In genomic region chr1:71575987-71576386, GRCm38 (mm10) we compare ENCODE assay signal across 12 mouse cellular contexts. TPM values are rescaled to one million over a fixed set of nuclear protein-coding genes. Genes with fewer than 3 reads are reported as not detected.
DNase-seq lines count a peak whose midpoint lies in the region; ATAC-seq lines count a peak whose summit lies in the region.
"Had no signal": no experiment of that assay in that cellular context is flagged by ENCODE, and none has a peak within 500 bp of the region (broad histone marks: within the 10 kb centered on the region; RNA-seq: fewer than 3 reads in every experiment).

No protein-coding gene starts in this region.

- H3K4me3 ChIP-seq in midbrain, embryonic 13.5 days (replicated peaks) = no peak overlapping the region
- no peak overlapping the region for H3K4me3 ChIP-seq in liver, embryonic 11.5 days (ENCODE audit: low read depth, low read length)
- H3K4me3 ChIP-seq: heart, embryonic 10.5 days; limb, embryonic 13.5 days had no signal

- 93% methylated on average over 7 of the region's 7 CpGs for WGBS in midbrain, embryonic 13.5 days
- WGBS in liver, embryonic 11.5 days = 93% methylated on average over 7 of the region's 7 CpGs

- ATAC-seq in midbrain, embryonic 13.5 days = no peak
- ATAC-seq in liver, embryonic 11.5 days (replicated peaks; ENCODE audit: low FRiP score) = no peak
- ATAC-seq: intestine, postnatal 0 days had no signal

- H3K4me2 ChIP-seq in midbrain, embryonic 13.5 days (replicated peaks) = no peak overlapping the region
- no peak overlapping the region for H3K4me2 ChIP-seq in liver, embryonic 11.5 days
- H3K4me2 ChIP-seq: limb, embryonic 13.5 days had no signal

- H3K27me3 ChIP-seq in midbrain, embryonic 13.5 days = no peaks in the 10 kb centered on the region
- no peaks in the 10 kb centered on the region for H3K27me3 ChIP-seq in liver, embryonic 11.5 days (replicated peaks; ENCODE audit: control insufficient read depth, insufficient read depth, low read length)
- H3K27me3 ChIP-seq: limb, embryonic 13.5 days had no signal

- H3K9me3 ChIP-seq in midbrain, embryonic 13.5 days = no peaks in the 10 kb centered on the region
- H3K9me3 ChIP-seq in liver, embryonic 11.5 days (ENCODE audit: control insufficient read depth, low read length) = no peaks in the 10 kb centered on the region
- H3K9me3 ChIP-seq: heart, embryonic 10.5 days; limb, embryonic 13.5 days had no signal

- peak; percentile 52 for DNase-seq in adrenal gland, adult 2 months
- no peak for DNase-seq in adrenal gland, adult 8-10 months
- DNase-seq in layer of hippocampus, adult 9-10 months (ENCODE audit: low spot score) = peak; percentile 10
- no peak for DNase-seq in layer of hippocampus, postnatal 10 days (ENCODE audit: low spot score in 2 of 2)
- DNase-seq in cerebellum, adult 9-11 months = peak; percentile 72
- peak; percentile 65 for DNase-seq in lung, postnatal 25 days (ENCODE audit: low spot score)
- DNase-seq in liver, embryonic 11.5 days (ENCODE audit: low spot score) = no peak

- H3K36me3 ChIP-seq in midbrain, embryonic 13.5 days = peaks cover 68% of the 10 kb centered on the region
- H3K36me3 ChIP-seq in liver, embryonic 11.5 days (ENCODE audit: control insufficient read depth, insufficient read depth, low read length) = peaks cover 53% of the 10 kb centered on the region

- H3K9ac ChIP-seq in midbrain, embryonic 13.5 days (replicated peaks) = no peak overlapping the region
- no peak overlapping the region for H3K9ac ChIP-seq in liver, embryonic 11.5 days (ENCODE audit: low read depth, low read length)
- H3K9ac ChIP-seq: limb, embryonic 13.5 days had no signal

- no peaks in the 10 kb centered on the region for H3K4me1 ChIP-seq in midbrain, embryonic 13.5 days (replicated peaks)
- H3K4me1 ChIP-seq in liver, embryonic 11.5 days (replicated peaks; ENCODE audit: control insufficient read depth, insufficient read depth, low read length) = no peaks in the 10 kb centered on the region
- H3K4me1 ChIP-seq: heart, embryonic 10.5 days; limb, embryonic 13.5 days had no signal

- no peak overlapping the region for H3K27ac ChIP-seq in midbrain, embryonic 13.5 days
- H3K27ac ChIP-seq in liver, embryonic 11.5 days (ENCODE audit: low read depth, low read length) = no peak overlapping the region
- H3K27ac ChIP-seq: heart, embryonic 10.5 days; limb, embryonic 13.5 days; macrophage had no signal

RNA-seq across cellular contexts. Expression of gene Atic, which starts 19.0 kb away (rescaled TPM):
- total RNA-seq in adrenal gland, adult 2 months (2021) = 10 to 100 TPM; 51.5 to 70.9 TPM
- polyA plus RNA-seq in adrenal gland, adult 2 months (2012; rRNA removed) = 19.3 and 26.3 TPM in 2 replicates
- total RNA-seq in adrenal gland, adult 8-10 months (2022) = 10 to 100 TPM; 65.3 to 66.7 (median 66.3) TPM
- total RNA-seq in layer of hippocampus, postnatal 10 days (2021) = 10 to 100 TPM; 41.9 to 42.8 TPM
- 27.5 and 28.0 TPM in 2 replicates for polyA plus RNA-seq in midbrain, embryonic 13.5 days (2015; fragmentation: Nextera tagmentation; extraction: Ambion mirVana)
- polyA plus RNA-seq in liver, embryonic 11.5 days (2014; fragmentation: Nextera tagmentation; extraction: Ambion mirVana) = 52.8 and 68.8 TPM in 2 replicates

Comparison
In these comparisons a context has a peak if more than half of its experiments do, and no peak if none do; other contexts are left out.
1. DNase-seq: peak in adrenal gland, adult 2 months (single experiment), layer of hippocampus, adult 9-10 months (single experiment), cerebellum, adult 9-11 months (single experiment) and lung, postnatal 25 days (single experiment); none in adrenal gland, adult 8-10 months (single experiment), layer of hippocampus, postnatal 10 days (0 of 2) and liver, embryonic 11.5 days (single experiment).